Mouse (Mus musculus): ENCODE data around the gene Axin2. TPM values are rescaled to one million over a fixed set of nuclear protein-coding genes. Genes with fewer than 3 reads are reported as not detected.

Gene Axin2
- total and polyA plus RNA-seq, 2 experiments from 2014 or later = 0.90 to 2.8 TPM

- TF ChIP-seq CTCF (IDR thresholded peaks at IDR 0.05; ENCODE audit: low read depth) (no peak), EP300 (IDR thresholded peaks at IDR 0.05; ENCODE audit: low read depth) (no peak)
- Histone ChIP-seq H3K36me3 (replicated peaks; ENCODE audit: control insufficient read depth, insufficient read depth, low read length) (no peaks in the 10 kb centered on the region), H3K4me2 (ENCODE audit: low read depth, low read length) (no peak overlapping the region), H3K4me3 (ENCODE audit: low read depth, low read length) (no peak overlapping the region), H3K27ac (ENCODE audit: low read depth) (no peak overlapping the region), H3K4me1 (ENCODE audit: control insufficient read depth, insufficient read depth) (no peaks in the 10 kb centered on the region), H3K9me3 (replicated peaks; ENCODE audit: control insufficient read depth, low read length) (no peaks in the 10 kb centered on the region), H3K9ac (replicated peaks; ENCODE audit: low read depth, low read length) (no peak overlapping the region), H3K27me3 (ENCODE audit: control insufficient read depth, insufficient read depth, low read length) (0 out of 2 replicates have a peak, but pooled peaks cover 7% of the 10 kb centered on the region)
- DNase-seq (ENCODE audit: low spot score) (no peak), ATAC-seq (ENCODE audit: insufficient read depth, low read depth) (no peak)
- 76% methylated on average over 8 of the region's 8 CpGs for WGBS
Observed at GRCm38 (mm10) chr11:108981012-108981411, 60.9 kb downstream of the Axin2 start.

DNA sequence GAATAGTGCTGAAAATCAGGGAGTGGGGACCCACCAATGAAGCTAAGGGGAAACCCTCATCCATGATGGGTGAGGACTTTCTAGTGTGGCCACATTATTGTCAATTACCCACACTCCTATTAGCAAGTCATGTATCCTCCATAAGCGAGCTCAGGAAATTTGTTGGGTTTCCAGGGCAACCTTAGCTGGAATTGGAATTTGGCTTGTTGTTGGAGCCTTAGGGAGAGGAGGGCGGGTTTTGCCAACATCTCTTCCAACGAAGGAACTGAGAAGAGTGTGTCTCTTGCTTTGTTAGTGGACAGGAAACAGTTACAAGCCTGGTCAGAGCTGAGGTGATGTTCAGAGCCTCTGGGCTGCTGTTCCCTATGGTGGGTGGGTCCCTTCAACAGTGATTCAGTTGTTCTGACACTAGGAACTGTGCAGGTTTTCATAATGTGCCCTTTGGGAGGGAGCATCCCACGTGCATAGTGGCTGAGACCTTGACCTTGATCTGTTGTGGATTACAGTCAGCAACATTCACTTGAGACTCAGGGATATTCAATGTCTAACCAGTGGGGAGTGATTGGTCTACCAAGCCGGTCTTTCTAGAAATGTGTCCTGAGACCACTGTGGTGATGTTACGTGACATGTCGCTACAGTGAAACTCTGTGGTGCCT lies 63.4 kb downstream of the Axin2 start:
- 82% methylated on average over 7 of the region's 7 CpGs for WGBS
- Histone ChIP-seq H3K4me1 (ENCODE audit: control insufficient read depth, insufficient read depth) (no peaks in the 10 kb centered on the region), H3K27me3 (ENCODE audit: control insufficient read depth, insufficient read depth, low read length) (0 out of 2 replicates have a peak, but pooled peaks cover 7% of the 10 kb centered on the region), H3K27ac (ENCODE audit: low read depth) (no peak overlapping the region), H3K36me3 (replicated peaks; ENCODE audit: control insufficient read depth, insufficient read depth, low read length) (no peaks in the 10 kb centered on the region), H3K4me2 (ENCODE audit: low read depth, low read length) (no peak overlapping the region), H3K4me3 (ENCODE audit: low read depth, low read length) (no peak overlapping the region), H3K9ac (replicated peaks; ENCODE audit: low read depth, low read length) (no peak overlapping the region), H3K9me3 (replicated peaks; ENCODE audit: control insufficient read depth, low read length) (no peaks in the 10 kb centered on the region)
- TF ChIP-seq CTCF (IDR thresholded peaks at IDR 0.05; ENCODE audit: low read depth) = no peak
- DNase-seq (ENCODE audit: low spot score) (no peak), ATAC-seq (ENCODE audit: insufficient read depth, low read depth) (no peak)

DNA sequence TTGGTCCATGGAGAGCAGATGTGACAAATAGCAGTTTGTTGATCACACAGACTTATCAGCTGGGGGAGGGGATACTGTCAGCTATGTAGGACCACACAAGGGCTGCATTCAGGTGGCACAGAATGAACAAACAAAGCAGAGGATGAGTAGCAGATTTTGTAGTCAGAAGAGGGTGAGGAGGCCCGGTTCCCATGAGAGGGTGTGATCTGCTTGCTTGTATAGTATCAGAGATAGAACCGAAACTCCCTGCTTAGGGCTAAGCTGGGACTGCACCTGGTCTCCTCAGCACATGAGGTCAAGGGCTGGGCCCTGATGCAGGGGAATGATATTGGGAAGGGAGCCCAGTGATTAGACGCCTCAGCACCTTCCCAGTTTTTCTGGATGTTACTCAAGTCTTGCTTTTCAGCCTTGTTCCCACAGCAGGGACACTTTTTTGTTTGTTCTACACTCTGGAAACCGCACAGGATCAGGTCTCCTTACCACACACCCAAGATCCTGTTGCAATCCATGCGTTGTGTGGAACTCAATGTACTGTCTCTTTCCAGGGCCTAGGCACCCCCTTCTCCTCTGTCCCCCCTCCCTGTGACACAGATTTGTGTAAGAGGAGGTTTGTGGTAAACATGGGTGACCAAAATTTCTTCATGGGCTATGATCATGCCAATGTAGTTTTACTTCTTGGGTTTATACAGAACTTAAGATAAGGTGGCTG lies 64.7 kb downstream of the Axin2 start:
- WGBS = 68% methylated on average over 5 of the region's 5 CpGs
- 0 out of 2 replicates have a peak, but pooled peaks cover 7% of the 10 kb centered on the region for H3K27me3 ChIP-seq (ENCODE audit: control insufficient read depth, insufficient read depth, low read length)
- no peaks in the 10 kb centered on the region for H3K36me3 ChIP-seq (replicated peaks; ENCODE audit: control insufficient read depth, insufficient read depth, low read length)
- no peak overlapping the region for H3K4me2 ChIP-seq (ENCODE audit: low read depth, low read length)
- H3K4me3 ChIP-seq (ENCODE audit: low read depth, low read length) = no peak overlapping the region
- H3K27ac ChIP-seq (ENCODE audit: low read depth) = no peak overlapping the region
- H3K4me1 ChIP-seq (ENCODE audit: control insufficient read depth, insufficient read depth) = peaks cover under 1% of the 10 kb centered on the region; the same call in 1 of the 2 replicates
- ATAC-seq (ENCODE audit: insufficient read depth, low read depth) (no peak), DNase-seq (ENCODE audit: low spot score) (no peak)
- no peaks in the 10 kb centered on the region for H3K9me3 ChIP-seq (replicated peaks; ENCODE audit: control insufficient read depth, low read length)
- TF ChIP-seq CTCF (IDR thresholded peaks at IDR 0.05; ENCODE audit: low read depth) = no peak
- TF ChIP-seq EP300 (IDR thresholded peaks at IDR 0.05; ENCODE audit: low read depth) = no peak
- no peak overlapping the region for H3K9ac ChIP-seq (replicated peaks; ENCODE audit: low read depth, low read length)

GRCm38 (mm10) chr11:108985836-108986235 lies 65.7 kb downstream of the Axin2 start:
- no peak for DNase-seq (ENCODE audit: low spot score)
- H3K4me3 ChIP-seq (ENCODE audit: low read depth, low read length) = no peak overlapping the region
- H3K27me3 ChIP-seq (ENCODE audit: control insufficient read depth, insufficient read depth, low read length) = 0 out of 2 replicates have a peak, but pooled peaks cover 7% of the 10 kb centered on the region
- H3K36me3 ChIP-seq (replicated peaks; ENCODE audit: control insufficient read depth, insufficient read depth, low read length) = no peaks in the 10 kb centered on the region
- H3K9me3 ChIP-seq (replicated peaks; ENCODE audit: control insufficient read depth, low read length) = no peaks in the 10 kb centered on the region
- TF ChIP-seq CTCF (IDR thresholded peaks at IDR 0.05; ENCODE audit: low read depth) (no peak), EP300 (IDR thresholded peaks at IDR 0.05; ENCODE audit: low read depth) (no peak)
- ATAC-seq (ENCODE audit: insufficient read depth, low read depth) = no peak
- H3K4me2 ChIP-seq (ENCODE audit: low read depth, low read length) = no peak overlapping the region
- no peak overlapping the region for H3K9ac ChIP-seq (replicated peaks; ENCODE audit: low read depth, low read length)
- H3K27ac ChIP-seq (ENCODE audit: low read depth) = no peak overlapping the region
- WGBS = 64% methylated on average over 7 of the region's 7 CpGs
- H3K4me1 ChIP-seq (ENCODE audit: control insufficient read depth, insufficient read depth) = peaks cover 5% of the 10 kb centered on the region; the same call in 1 of the 2 replicates

GRCm38 (mm10) chr11:108987226-108987625 lies 67.1 kb downstream of the Axin2 start:
- TF ChIP-seq CTCF (IDR thresholded peaks at IDR 0.05; ENCODE audit: low read depth) = no peak
- TF ChIP-seq EP300 (IDR thresholded peaks at IDR 0.05; ENCODE audit: low read depth) = no peak
- peaks cover 5% of the 10 kb centered on the region; the same call in 1 of the 2 replicates for H3K4me1 ChIP-seq (ENCODE audit: control insufficient read depth, insufficient read depth)

More at GRCm38 (mm10) chr11:108987226-108987625, 67.1 kb downstream of the Axin2 start:
- 85% methylated on average over 3 of the region's 3 CpGs for WGBS
- DNase-seq (ENCODE audit: low spot score) (no peak), ATAC-seq (ENCODE audit: insufficient read depth, low read depth) (no peak)
- no peak overlapping the region for H3K4me3 ChIP-seq (ENCODE audit: low read depth, low read length)
- H3K36me3 ChIP-seq (replicated peaks; ENCODE audit: control insufficient read depth, insufficient read depth, low read length) = no peaks in the 10 kb centered on the region
- H3K27ac ChIP-seq (ENCODE audit: low read depth) = no peak overlapping the region
- H3K9ac ChIP-seq (replicated peaks; ENCODE audit: low read depth, low read length) = no peak overlapping the region
- H3K27me3 ChIP-seq (ENCODE audit: control insufficient read depth, insufficient read depth, low read length) = 0 out of 2 replicates have a peak, but pooled peaks cover 4% of the 10 kb centered on the region
- no peaks in the 10 kb centered on the region for H3K9me3 ChIP-seq (replicated peaks; ENCODE audit: control insufficient read depth, low read length)
- H3K4me2 ChIP-seq (ENCODE audit: low read depth, low read length) = no peak overlapping the region

Data from heart, postnatal 0 days (tissue).